Mouse (Mus musculus) 416B (cell line): ENCODE measurements around the gene Sh3tc1.

ENCODE experiments used
- DNase-seq: peaks from one replicate; pipeline ENCODE4 v3.0.0; 2011; ENCODE audit warnings: low read depth

Gene Sh3tc1

DNA sequence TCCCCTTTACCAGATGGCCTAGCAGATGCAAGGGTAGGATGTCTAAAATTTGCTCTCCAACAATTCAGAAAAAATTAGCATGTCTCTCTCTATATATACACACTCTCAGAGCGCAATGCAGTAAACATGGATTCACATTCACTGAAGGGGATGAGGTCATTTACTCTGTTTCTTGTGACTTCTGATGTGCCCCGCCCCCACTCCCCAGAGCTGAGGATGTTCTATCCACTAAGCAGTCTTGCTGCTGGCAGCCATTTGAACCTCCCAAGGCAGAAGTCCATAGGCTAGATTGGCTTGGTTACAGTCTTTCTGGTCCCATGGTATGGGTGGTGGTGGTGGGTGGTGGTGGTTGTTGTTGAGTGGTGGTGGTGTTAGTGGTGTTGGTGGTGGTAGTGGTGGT is 17.9 kb downstream of the Sh3tc1 start:
- no peak for DNase-seq

DNA sequence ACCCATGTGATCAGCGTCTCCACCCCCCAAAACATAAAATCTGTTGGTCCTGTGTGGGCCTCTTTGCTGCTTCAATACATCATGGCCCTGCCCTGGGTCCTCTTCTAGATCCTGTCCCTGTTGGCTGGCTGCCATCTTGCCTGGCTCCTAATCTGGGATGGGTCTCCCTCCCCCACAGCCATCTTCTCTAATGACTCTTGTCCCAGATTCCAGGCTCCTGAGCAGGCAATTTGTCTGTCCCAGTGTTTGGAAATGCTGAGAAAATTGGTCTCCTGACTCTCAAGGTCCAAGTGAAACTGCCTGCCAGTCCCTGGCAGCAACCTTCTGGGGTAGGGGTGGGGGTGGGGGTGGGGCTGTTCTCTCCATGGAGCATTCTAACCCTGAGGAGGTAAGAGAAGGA is 19.9 kb downstream of the Sh3tc1 start:
- no peak for DNase-seq

DNA sequence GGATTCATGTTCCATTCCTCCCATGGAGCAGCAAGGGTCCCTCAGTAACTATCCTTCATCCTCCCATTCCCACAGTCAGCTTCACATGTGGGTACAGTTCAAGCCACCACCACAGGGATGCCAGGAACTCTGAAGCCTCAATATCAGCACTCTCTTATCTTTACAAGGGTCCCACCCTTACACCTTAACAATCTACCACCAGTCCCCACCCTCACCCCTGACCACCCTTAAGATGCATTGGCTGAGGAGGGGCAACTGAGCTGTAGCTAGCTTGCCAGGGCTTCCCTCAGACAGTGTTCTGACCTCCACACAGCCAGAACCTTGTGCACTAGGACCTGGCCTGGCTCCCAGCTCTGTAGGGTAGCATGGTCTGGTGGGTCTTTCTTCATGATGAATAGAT is 20.4 kb downstream of the Sh3tc1 start:
- no peak for DNase-seq

DNA sequence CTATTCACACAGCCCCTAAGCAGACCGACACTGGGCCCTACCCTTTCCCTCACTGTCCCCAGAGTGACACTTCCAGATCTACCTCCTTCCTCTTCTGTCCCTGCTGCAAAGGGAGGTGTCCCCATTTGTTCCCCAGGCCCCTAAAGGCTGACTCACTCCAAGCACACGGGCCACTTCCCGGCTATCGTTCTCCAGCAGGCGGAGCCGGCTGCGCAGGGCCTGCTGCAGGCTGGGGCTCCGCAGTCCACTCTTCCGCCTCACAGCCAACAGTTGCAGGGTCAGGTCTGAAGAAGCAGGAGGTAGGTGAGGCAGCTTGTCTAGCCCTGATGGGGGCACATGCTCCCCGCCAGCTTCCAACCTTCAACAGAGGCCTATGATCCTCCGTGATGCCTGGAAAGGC is 21.0 kb downstream of the Sh3tc1 start:
- no peak for DNase-seq

DNA sequence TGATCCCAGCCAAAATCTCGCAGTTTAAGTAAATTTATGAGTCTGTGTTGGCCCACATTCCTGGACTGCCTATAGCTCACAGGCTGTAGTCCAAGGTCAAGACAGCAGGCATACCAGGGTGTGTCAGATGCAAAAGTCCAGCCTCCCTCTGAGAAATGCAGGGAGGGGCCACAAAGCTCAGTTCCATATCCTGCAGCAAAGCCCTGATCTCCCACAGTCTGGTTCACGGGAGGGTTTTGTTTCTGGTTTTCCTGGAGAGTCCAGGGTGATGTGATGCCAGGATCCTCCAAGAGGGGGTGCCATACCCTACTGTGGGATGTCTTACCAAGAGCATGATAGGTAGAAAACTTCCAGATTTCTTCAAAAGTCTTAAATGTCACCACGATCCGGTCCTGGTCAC is 21.8 kb downstream of the Sh3tc1 start:
- DNase-seq: peak; percentile 42

DNA sequence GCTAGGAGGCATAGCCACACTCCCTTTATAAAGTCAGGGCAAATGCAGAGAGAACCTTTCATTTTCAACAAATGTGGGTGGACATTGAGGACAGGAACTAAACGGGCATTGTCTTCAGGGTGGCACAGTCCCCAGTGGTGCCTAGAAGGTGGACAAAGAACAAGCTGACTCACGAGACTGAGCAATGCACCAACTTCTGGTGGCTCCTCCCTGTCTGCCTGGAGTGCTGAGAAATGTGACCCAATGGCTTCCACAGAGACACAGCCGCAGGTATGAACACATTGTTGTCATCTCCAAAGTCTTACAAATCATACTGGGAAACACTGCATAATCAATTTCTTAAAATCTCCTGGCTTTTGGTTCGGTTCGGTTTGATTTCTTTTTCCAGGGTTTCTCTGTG is 22.3 kb downstream of the Sh3tc1 start:
- no peak for DNase-seq

DNA sequence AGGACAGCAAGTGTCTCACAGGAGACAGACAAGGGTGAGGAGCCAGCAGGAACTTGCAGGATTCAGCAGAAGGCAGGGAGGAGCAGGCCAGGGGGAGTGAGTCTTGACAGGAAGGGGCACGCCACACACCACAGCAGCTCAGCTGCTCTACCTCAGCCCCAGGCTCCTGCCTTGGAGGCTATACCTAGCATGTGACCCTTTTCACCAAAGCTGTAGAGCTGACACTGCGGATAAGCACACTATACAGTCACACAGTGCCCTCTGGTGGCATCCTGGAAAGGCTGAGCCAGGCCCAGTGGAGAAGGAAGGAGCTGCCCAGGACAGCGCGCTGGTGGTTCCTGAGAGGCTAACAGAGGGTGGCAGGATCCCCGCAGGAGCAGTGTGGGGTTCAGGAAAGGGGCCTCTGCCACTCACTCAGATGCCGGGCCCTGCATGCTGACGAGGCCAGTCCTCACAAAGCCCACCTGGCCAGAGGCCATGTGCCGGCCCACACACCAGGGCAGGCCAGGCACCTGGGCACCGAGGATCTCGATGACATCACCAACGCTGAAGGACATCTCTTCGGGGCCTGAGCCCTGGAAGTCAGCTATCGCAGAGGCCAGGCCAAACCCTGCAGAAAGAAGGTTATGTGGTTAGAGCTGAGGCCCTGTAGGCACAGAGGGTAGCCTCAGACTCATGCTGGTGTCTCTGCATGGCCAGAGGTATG is 26.0 kb downstream of the Sh3tc1 start:
- DNase-seq: peak; percentile 87

DNA sequence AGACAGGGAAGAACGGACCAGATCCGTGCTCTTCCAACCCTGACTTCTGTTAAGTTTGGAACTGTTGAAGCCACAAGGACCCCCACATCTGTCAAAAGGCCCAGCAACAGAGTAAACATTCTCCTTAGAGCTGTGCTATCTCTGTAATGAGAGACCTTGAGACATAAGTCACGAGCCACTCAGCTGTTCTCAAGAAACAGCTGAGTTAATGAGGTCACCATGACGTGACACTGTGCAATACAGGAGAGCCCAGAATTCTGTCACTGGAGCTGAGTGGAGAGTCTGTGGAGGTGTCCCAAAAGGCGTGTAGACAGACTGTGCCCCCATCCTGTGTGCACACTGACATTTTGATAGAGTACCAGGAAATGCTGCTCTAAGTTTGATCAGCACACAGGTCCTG is 27.3 kb downstream of the Sh3tc1 start:
- DNase-seq: no peak

DNA sequence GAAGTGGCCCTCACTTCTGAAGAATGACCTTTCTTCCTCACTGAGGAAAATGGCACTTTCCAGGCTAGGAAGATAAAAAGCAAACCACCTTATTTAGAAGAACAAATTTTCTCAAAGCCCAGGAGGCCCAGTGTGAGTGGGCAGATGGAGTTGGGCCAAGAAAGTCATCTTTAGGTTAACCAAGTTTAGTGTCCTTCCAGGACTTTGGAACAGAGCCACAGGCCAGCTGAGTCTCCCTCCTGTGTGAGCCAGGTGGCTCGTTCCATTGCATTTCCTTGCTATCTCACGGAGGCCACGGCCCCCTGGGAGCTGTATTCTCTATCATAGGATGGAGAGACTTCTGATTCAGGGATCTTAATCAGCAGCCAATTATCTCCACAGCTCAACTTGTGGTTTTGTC is 28.9 kb downstream of the Sh3tc1 start:
- no peak for DNase-seq

DNA sequence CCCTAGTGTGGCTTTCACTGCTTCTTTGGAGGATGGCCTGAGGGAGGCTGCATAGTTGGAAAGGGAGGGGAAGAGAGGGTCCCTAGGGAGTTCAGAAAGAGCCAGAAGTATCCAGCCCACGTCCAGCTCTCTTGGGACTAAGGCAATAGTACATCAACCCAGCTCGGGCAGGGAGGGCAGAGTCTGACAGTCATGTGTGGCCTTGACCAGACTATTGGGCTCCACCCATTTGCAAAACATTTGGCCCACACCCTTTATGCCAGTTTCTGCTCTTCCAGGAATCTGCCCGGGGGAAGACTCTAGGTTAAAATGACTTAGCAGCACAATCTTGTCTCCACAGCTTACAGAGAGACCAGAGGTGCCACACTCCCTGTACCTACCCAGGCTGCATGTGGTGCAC is 29.3 kb downstream of the Sh3tc1 start:
- DNase-seq: no peak

DNA sequence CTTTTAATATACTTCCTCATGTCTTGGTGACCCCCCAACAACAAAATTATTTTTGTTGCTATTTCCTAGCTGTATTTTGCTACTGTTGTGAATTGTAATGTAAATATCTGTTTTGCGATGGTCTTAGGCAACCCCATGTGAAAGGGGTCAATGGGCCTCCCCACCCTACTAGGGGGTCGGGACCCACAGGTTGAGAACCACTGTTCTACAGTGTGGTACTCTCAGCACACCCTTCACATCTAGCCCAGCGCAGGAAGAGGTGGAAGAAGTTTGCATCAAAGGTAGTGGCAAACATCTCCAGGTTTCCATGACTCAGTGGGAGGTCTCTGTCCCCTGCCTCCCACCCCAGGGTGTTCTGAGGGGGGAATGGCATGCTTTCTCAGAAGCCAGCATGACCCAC is 34.4 kb downstream of the Sh3tc1 start:
- no peak for DNase-seq

DNA sequence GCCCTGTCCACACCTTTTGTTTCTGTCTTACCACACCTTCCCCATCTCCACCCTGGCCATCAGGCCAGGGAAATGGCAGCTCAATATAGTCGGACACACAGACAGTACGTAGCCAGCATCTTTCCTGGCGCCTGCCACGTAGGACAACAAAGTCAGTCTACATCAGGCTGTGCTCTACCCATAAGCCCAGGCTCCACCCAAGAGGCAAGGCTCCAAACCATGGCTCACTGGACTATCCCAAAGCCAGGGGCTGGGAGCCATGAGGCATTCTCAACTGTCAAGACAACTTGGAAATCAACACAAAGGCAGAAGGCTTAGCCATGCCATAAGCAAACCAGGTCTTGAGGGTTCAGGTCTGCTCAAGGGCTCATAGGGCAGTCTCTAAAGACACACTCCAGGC is 36.0 kb downstream of the Sh3tc1 start:
- DNase-seq: no peak

DNA sequence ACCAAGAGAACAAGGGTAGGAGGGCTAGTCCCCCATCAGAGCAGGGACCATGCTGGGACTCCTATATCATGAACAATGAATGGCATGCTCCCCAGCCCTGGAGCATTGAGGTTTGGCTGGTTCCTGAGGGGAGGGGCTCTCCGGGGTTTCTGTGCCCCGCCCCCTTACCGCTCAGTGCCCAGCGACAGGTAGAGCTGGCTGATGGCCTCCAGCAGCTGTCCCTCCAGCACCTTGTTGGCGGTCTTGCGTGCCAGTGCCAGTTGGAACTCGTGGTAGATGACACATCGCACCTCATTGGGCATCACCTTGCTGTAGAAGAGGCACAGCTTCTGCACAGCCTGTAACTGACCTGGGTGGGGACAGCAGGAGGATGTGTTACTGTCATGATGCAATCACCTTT is 36.6 kb downstream of the Sh3tc1 start:
- DNase-seq: no peak

DNA sequence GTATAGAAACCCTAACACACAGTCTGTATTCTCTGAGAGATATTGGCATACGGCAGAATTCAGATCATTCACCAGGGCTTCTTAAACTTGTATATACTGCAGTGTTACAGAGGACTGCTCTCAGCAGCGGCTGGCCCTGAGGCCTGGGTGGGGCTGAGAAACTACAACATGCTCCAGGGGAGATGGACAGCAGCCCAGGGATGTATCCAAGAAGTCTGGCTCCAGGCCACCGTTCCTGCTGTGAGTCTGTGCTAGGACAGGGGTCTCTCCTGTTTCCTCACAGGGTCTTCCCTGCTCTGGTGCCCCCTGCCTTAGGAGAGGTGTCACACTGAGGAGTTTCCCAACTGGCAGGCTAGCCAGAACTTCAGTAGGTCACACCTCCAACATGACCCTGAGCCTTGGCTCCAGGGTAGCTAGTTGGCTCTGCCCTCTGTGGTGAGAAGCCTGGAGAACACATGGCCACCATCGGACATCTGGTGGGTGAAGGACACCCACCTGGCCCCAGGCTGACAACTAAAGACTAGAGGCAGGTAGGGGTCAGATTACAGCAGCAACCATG is 37.1 kb downstream of the Sh3tc1 start:
- no peak for DNase-seq

DNA sequence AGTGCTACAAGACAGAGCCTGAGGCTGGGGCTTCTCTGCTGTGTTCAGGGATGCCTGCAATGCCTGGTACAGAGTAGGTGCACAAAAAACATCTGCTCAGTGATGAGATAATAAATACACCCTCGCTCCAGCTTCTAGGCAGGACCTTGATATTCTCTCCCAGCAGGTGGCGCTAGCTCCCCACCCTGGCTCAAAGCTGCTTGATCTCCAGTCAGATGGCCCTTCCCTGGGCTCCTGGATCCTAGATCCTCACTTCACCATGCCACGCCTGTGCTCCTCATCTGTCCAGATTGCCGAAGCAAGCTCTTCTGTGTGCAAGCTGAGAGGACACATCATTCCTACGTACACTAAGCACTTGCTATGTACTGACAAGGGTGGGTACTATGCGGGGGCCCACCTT is 38.7 kb downstream of the Sh3tc1 start:
- peak; percentile 68 for DNase-seq

DNA sequence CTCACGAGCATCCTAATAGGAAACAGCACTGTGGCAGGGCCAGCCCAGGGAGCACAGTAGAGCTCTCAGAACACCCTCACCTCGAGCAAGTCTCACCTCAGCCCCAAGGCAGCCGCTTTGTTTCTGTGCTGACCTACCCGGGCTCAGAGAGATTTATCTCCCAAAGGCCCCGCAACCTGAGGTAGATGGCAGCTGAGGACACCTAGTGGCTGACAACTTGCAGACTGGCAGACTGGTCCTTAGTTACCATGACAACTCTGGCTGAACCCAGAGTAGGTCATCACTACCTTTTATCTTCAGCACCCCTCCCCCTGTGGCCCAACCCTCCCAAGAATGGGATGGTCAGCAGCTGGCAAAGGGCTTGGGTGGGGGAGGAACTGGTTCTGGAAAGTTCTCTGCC is 44.0 kb downstream of the Sh3tc1 start:
- peak; percentile 52 for DNase-seq

DNA sequence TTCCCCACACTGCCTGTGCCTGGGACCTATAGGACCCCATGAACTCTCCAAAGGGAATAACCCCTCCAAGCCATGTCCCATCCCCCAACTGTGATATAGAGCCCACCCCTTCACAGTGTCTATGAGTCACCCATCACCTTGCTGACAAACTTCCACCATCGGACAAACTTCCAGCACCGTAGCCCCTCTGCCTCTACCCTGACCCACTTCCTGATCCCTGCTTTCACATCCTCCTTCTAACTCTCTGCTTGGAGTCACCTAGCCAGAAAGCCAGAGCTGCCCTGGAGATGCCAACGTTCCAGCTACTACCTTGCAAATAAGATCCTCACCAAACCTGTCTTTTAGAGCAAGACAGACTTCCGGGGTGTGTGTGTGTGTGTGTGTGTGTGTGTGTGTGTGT is 46.1 kb downstream of the Sh3tc1 start:
- DNase-seq: no peak

DNA sequence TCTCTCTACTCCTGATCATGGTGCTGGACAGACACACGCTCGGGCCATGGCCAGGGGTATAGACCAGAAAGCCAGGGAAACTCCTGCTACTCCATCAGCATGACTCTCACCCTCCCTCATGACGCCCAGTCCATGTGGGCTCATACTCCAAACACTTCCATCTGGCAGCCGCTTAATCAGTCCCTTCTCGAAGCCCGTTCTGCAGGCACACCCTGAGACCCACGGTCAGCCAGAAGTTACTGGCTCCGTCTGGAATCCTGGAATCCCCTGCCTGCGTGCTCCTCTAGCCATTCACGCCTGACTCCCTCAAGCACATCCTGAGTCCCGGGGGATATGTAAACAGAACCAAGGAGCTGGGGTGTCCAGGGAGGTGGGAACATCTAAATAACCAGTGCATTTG is 48.5 kb downstream of the Sh3tc1 start:
- no peak for DNase-seq

DNA sequence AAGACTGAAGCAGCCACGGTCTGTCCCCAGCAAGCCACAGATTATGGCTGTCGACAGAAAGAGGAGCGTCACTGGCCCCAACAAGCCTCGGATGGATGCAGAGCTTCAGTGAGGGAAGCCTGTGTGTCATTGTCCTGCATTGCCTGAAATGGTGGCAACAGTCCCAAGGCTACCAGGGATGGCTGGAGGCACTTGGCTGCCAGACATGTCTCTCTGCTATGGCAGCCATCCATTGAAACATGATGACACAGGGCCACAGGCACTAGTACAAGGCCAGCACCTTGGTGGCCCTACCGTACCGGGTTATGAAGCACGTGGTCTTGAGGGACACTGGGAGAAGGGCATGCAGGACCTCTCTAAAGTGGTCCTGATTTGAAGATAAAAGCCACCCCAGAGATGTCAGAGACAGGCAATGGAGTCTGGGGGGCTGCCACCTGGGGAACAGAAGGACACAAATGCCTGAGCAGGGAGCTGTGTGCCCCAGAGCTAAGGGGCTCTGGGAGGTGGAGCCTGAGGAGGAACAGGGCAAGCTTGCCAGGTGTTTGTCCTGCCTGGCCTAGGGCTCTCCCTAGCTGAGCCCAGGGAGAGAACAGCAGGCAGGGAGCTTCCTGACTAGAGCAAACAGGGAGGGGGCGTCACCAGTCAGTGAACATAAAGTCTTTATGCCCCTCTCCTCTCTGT is 49.2 kb downstream of the Sh3tc1 start:
- DNase-seq: no peak

DNA sequence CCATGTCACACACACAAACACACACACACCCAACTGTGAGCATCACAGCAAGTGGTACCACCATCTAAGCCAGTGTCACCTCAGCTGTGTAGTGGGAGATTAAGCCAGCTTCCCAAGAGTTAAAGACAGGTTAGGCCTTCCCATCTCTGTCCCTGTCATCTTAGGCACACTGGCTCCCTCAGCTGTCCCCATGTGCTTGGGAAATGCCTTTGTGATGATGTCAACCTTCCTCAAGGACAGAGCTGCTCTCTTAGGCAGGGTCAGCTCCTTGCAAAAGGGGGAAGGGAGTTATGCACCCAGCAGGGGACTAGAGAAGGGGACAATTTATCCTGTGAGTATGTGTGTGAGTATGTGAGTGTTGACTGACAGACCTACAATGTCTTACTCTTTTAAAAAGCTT is 50.4 kb downstream of the Sh3tc1 start:
- no peak for DNase-seq

DNA sequence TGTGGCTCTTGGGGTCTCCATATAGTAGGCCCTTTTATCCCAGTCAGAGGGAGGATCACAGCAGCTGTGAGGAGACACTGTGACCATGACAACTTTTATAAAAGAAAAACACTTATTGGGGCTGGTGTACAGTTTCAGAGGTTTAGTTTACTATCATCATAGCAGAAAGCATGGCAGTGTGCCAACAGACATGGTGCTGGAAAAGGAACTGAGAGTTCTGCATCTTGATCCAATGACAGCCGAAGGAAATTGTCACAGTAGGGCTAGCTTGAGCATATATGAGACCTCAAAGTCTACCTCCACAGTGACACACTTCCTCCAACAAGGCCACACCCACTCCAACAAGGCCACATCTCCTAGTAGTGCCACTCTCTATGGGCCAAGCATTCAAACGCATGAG is 50.9 kb downstream of the Sh3tc1 start:
- DNase-seq: peak; percentile 53

DNA sequence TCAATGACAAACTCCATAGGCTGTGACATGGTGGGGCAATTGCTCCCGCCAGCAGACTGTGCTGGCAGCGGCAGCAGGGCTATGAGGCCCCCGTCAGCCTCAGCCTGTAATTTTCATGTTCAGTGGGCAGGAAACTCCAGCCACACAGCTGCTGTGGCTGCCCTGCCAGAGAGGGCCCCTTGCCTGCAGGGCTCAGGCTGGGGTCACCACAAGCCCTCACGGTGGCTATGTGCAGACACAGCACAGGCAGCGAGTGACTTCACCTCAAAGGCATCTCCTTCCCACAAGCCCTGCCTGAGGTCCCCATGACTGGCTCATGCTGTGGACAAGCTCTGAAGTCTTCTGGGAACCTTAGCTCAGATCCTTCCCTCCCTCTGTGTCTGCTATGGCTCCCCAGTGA is 52.7 kb downstream of the Sh3tc1 start:
- DNase-seq: peak; percentile 56

DNA sequence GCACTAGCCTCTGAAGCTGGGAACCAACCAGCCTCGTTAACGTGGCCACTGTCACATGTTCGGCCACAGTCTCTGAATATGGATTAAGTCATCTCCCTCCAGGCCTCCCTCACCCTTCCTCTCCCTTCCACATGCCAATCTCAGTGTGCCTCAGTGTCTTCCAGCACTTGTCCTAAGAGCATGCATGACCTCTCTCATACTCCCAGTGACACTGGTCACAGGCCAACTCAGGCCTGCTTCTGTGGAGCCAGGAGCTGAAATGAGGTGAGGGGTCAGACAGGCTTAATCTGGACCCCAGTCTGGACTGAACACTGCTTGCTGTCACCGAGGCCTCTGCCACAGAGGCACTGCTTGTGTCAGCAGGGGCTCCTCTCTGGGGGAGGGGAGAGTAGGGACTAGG is 53.5 kb downstream of the Sh3tc1 start:
- DNase-seq: no peak

DNA sequence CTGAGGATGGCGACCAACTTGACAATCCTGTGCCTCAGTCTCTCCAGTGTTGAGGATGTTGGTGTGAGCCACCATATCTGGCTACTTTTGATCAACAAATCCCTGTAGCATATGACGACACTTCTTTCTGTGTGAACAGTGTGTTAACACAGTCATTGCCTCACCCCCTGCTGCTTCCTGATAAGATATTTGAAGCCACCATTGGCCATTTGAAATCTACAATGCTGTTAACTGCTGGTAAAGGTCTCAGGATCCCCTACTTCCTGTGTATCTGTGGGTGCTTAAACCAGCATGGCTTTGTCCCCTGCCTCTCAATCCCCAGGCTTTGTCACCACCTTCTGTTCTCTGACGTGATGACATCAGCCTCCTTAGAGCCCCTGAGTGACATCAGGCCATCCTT is 54.7 kb downstream of the Sh3tc1 start:
- DNase-seq: peak; percentile 70
